Mouse (Mus musculus): ENCODE results near the gene Ckap2. TPM values are rescaled to one million over a fixed set of nuclear protein-coding genes. Genes with fewer than 3 reads are reported as not detected.

The Ckap2 gene
- polyA plus RNA-seq, 1 experiment, result 168 TPM

- Histone ChIP-seq H3K27me3 (ENCODE audit: control insufficient read depth, insufficient read depth, low read length, poor library complexity, severe bottlenecking) (no peaks in the 10 kb centered on the region), H3K36me3 (ENCODE audit: control insufficient read depth, insufficient read depth, low read length, poor library complexity, severe bottlenecking) (peaks cover 30% of the 10 kb centered on the region), H3K27ac (ENCODE audit: insufficient read depth, low read length) (no peak overlapping the region), H3K4me1 (ENCODE audit: control insufficient read depth, insufficient read depth, low read length) (no peaks in the 10 kb centered on the region), H3K4me3 (ENCODE audit: low read depth, low read length) (no peak overlapping the region), H3K9ac (ENCODE audit: low read depth, poor library complexity, severe bottlenecking) (no peak overlapping the region), H3K9me3 (replicated peaks; ENCODE audit: control insufficient read depth, insufficient read depth, low read length, poor library complexity, severe bottlenecking) (no peaks in the 10 kb centered on the region)
- no peak for TF ChIP-seq POLR2A (IDR thresholded peaks at IDR 0.05; ENCODE audit: insufficient read depth, low read length)
- TF ChIP-seq EP300 (IDR thresholded peaks at IDR 0.05; ENCODE audit: insufficient read depth, low read depth, low read length), result no peak
- no peak for TF ChIP-seq CTCF (IDR thresholded peaks at IDR 0.05; ENCODE audit: low read depth, low read length)
These were observed 23.4 kb upstream of the Ckap2 start for GRCm38 (mm10) chr8:22209012-22209411.

- Histone ChIP-seq H3K36me3 (ENCODE audit: control insufficient read depth, insufficient read depth, low read length, poor library complexity, severe bottlenecking) (peaks cover 31% of the 10 kb centered on the region), H3K9ac (ENCODE audit: low read depth, poor library complexity, severe bottlenecking) (no peak overlapping the region), H3K4me1 (ENCODE audit: control insufficient read depth, insufficient read depth, low read length) (no peaks in the 10 kb centered on the region), H3K27me3 (ENCODE audit: control insufficient read depth, insufficient read depth, low read length, poor library complexity, severe bottlenecking) (no peaks in the 10 kb centered on the region), H3K9me3 (replicated peaks; ENCODE audit: control insufficient read depth, insufficient read depth, low read length, poor library complexity, severe bottlenecking) (no peaks in the 10 kb centered on the region), H3K27ac (ENCODE audit: insufficient read depth, low read length) (no peak overlapping the region), H3K4me3 (ENCODE audit: low read depth, low read length) (no peak overlapping the region)
- TF ChIP-seq CTCF (IDR thresholded peaks at IDR 0.05; ENCODE audit: low read depth, low read length), result no peak
- TF ChIP-seq POLR2A (IDR thresholded peaks at IDR 0.05; ENCODE audit: insufficient read depth, low read length), result no peak
- TF ChIP-seq EP300 (IDR thresholded peaks at IDR 0.05; ENCODE audit: insufficient read depth, low read depth, low read length), result no peak
These were observed 21.9 kb upstream of the Ckap2 start for GRCm38 (mm10) chr8:22207535-22207934.

GRCm38 (mm10) chr8:22199481-22199880 is 13.9 kb upstream of the Ckap2 start:
- Histone ChIP-seq H3K9ac (ENCODE audit: low read depth, poor library complexity, severe bottlenecking) (no peak overlapping the region), H3K36me3 (ENCODE audit: control insufficient read depth, insufficient read depth, low read length, poor library complexity, severe bottlenecking) (peaks cover 14% of the 10 kb centered on the region), H3K27ac (ENCODE audit: insufficient read depth, low read length) (no peak overlapping the region), H3K27me3 (ENCODE audit: control insufficient read depth, insufficient read depth, low read length, poor library complexity, severe bottlenecking) (no peaks in the 10 kb centered on the region), H3K4me1 (ENCODE audit: control insufficient read depth, insufficient read depth, low read length) (no peaks in the 10 kb centered on the region), H3K4me3 (ENCODE audit: low read depth, low read length) (no peak overlapping the region), H3K9me3 (replicated peaks; ENCODE audit: control insufficient read depth, insufficient read depth, low read length, poor library complexity, severe bottlenecking) (no peaks in the 10 kb centered on the region)
- TF ChIP-seq CTCF (IDR thresholded peaks at IDR 0.05; ENCODE audit: low read depth, low read length) (peak; percentile 35), EP300 (IDR thresholded peaks at IDR 0.05; ENCODE audit: insufficient read depth, low read depth, low read length) (no peak), POLR2A (IDR thresholded peaks at IDR 0.05; ENCODE audit: insufficient read depth, low read length) (no peak)

GRCm38 (mm10) chr8:22197914-22198313 is 12.3 kb upstream of the Ckap2 start:
- H3K9ac ChIP-seq (ENCODE audit: low read depth, poor library complexity, severe bottlenecking), result no peak overlapping the region
- no peak overlapping the region for H3K27ac ChIP-seq (ENCODE audit: insufficient read depth, low read length)
- H3K36me3 ChIP-seq (ENCODE audit: control insufficient read depth, insufficient read depth, low read length, poor library complexity, severe bottlenecking), result peaks cover 14% of the 10 kb centered on the region
- H3K4me3 ChIP-seq (ENCODE audit: low read depth, low read length), result no peak overlapping the region
- no peaks in the 10 kb centered on the region for H3K4me1 ChIP-seq (ENCODE audit: control insufficient read depth, insufficient read depth, low read length)
- H3K9me3 ChIP-seq (replicated peaks; ENCODE audit: control insufficient read depth, insufficient read depth, low read length, poor library complexity, severe bottlenecking), result no peaks in the 10 kb centered on the region
- no peaks in the 10 kb centered on the region for H3K27me3 ChIP-seq (ENCODE audit: control insufficient read depth, insufficient read depth, low read length, poor library complexity, severe bottlenecking)
- no peak for TF ChIP-seq EP300 (IDR thresholded peaks at IDR 0.05; ENCODE audit: insufficient read depth, low read depth, low read length)
- no peak for TF ChIP-seq POLR2A (IDR thresholded peaks at IDR 0.05; ENCODE audit: insufficient read depth, low read length)
- TF ChIP-seq CTCF (IDR thresholded peaks at IDR 0.05; ENCODE audit: low read depth, low read length), result no peak

- peak overlapping the region; percentile 50; the same call in 1 of the 2 replicates for H3K27ac ChIP-seq (ENCODE audit: insufficient read depth, low read length)
These were observed 7.9 kb upstream of the Ckap2 start for GRCm38 (mm10) chr8:22193432-22194010.

GRCm38 (mm10) chr8:22192660-22193431 is 7.2 kb upstream of the Ckap2 start, which contains the start of gene Vps36:
Gene Vps36 (plus strand): TSS chr8:22192809.
- H3K4me1 ChIP-seq (ENCODE audit: control insufficient read depth, insufficient read depth, low read length), result peaks cover 2% of the 10 kb centered on the region
- peak within 1 kb of the TSS; percentile 88 for H3K4me3 ChIP-seq (ENCODE audit: low read depth, low read length)
- peak within 1 kb of the TSS; percentile 99 for H3K9ac ChIP-seq (ENCODE audit: low read depth, poor library complexity, severe bottlenecking)
- no peaks in the 10 kb centered on the region for H3K36me3 ChIP-seq (ENCODE audit: control insufficient read depth, insufficient read depth, low read length, poor library complexity, severe bottlenecking)
- no peak for TF ChIP-seq EP300 (IDR thresholded peaks at IDR 0.05; ENCODE audit: insufficient read depth, low read depth, low read length)
- TF ChIP-seq CTCF (IDR thresholded peaks at IDR 0.05; ENCODE audit: low read depth, low read length), result peak; percentile 92
- no peaks in the 10 kb centered on the region; the same call in 1 of the 2 replicates for H3K27me3 ChIP-seq (ENCODE audit: control insufficient read depth, insufficient read depth, low read length, poor library complexity, severe bottlenecking)
- H3K9me3 ChIP-seq (replicated peaks; ENCODE audit: control insufficient read depth, insufficient read depth, low read length, poor library complexity, severe bottlenecking), result no peaks in the 10 kb centered on the region
- peak within 1 kb of the TSS; percentile 79 for H3K27ac ChIP-seq (ENCODE audit: insufficient read depth, low read length)

More at GRCm38 (mm10) chr8:22193432-22194010, 7.9 kb upstream of the Ckap2 start:
- Histone ChIP-seq H3K27me3 (ENCODE audit: control insufficient read depth, insufficient read depth, low read length, poor library complexity, severe bottlenecking) (no peaks in the 10 kb centered on the region; the same call in 1 of the 2 replicates), H3K9ac (ENCODE audit: low read depth, poor library complexity, severe bottlenecking) (peak overlapping the region; percentile 99), H3K9me3 (replicated peaks; ENCODE audit: control insufficient read depth, insufficient read depth, low read length, poor library complexity, severe bottlenecking) (no peaks in the 10 kb centered on the region), H3K4me3 (ENCODE audit: low read depth, low read length) (peak overlapping the region; percentile 88), H3K36me3 (ENCODE audit: control insufficient read depth, insufficient read depth, low read length, poor library complexity, severe bottlenecking) (no peaks in the 10 kb centered on the region), H3K4me1 (ENCODE audit: control insufficient read depth, insufficient read depth, low read length) (peaks cover 2% of the 10 kb centered on the region)
- TF ChIP-seq CTCF (IDR thresholded peaks at IDR 0.05; ENCODE audit: low read depth, low read length) (no peak), EP300 (IDR thresholded peaks at IDR 0.05; ENCODE audit: insufficient read depth, low read depth, low read length) (no peak), POLR2A (IDR thresholded peaks at IDR 0.05; ENCODE audit: insufficient read depth, low read length) (no peak)

Data from ES-Bruce4 (cell line).